Mouse (Mus musculus): Measurements from ENCODE around the gene Card10.

DNA sequence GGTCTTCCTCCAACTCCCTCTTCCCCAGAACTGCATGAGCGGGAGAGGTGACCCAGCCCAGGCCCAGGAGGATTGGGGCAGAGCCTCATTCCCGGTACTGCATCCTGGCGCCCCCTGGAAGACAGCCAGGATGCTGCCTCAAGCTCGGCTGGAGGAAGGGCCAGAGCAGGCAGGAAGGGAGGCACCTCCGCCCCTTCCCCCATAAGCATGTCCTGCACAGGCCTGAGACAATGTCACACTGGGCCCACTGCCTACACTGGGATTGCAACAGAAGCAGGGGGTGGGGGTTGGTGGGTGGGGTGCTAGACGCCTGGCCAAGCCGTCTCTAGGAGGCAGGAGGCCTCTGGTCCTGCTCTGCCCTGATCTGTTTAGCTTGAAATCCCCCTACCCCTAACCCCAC lies 16.9 kb downstream of the Card10 start:
- TF ChIP-seq CTCF (IDR thresholded peaks at IDR 0.05; ENCODE audit: insufficient read depth, low read depth, low read length) (no peak), POLR2A (IDR thresholded peaks at IDR 0.05; ENCODE audit: insufficient read depth, low read depth, low read length) (no peak)
